Mouse (Mus musculus): Measurements from ENCODE around the gene Magea8.
"Not testable (repeated sequence)": the region's sequence is repeated elsewhere in the genome, so short reads cannot be mapped to it uniquely, and the experiment has no call there.

DNA sequence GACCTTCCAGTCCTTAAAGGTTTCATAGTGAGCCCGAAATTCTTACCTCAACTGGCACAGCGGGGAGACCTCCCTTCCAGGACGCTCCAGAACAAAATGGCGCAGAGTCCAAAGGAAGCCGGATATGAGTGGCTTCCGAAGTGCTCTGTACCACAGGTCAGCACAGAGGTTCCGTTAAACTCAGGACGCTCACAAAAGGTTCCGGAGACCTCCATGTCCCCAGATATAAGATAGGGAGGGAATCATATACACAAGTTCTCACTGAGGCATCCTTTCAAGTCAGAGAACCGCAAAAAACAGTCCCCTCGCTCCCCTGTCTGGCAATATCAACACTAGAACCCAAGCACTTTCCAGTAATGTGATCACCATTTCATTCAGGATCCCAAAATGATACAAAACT is at the start of gene Magea8:
- not testable (repeated sequence) for TF ChIP-seq POLR2A (IDR thresholded peaks at IDR 0.05; ENCODE audit: borderline replicate concordance, low read depth, low read length); CTCF (IDR thresholded peaks at IDR 0.05; ENCODE audit: low read depth, low read length)

Measured in bone marrow macrophage, adult 2 months (primary cell).